Mouse (Mus musculus): ENCODE measurements around the gene Ppcdc. TPM values are rescaled to one million over a fixed set of nuclear protein-coding genes. Genes with fewer than 3 reads are reported as not detected.
A peak's percentile ranks its signal among the peaks of the same experiment; 100 is the strongest.

The Ppcdc gene
- polyA plus RNA-seq, 2 experiments: 7.4 to 10.0 TPM

DNA sequence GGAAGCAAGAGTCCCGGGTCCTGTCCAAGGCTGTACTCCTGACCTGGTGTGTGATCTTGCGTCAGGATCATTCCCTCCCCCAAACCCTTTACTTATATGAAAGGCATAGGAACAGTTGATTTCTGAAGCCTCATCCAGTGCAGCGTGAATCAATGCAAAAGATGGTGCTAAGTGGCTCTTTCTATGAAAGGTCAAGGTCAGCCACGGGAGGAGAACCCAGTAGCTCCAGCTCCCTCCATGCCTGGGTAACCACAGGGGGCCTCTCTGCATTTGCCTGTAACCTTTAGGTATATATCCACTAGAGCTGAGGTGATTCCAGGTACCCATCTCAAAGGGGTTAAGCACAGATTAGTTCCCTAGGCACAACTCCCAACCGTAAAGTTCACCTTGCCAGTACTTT lies 3.8 kb downstream of the Ppcdc start:
- Histone ChIP-seq H3K27me3 (ENCODE audit: control insufficient read depth, insufficient read depth, low read length) (no peaks in the 10 kb centered on the region), H3K36me3 (replicated peaks; ENCODE audit: control insufficient read depth, insufficient read depth, low read depth) (no peaks in the 10 kb centered on the region), H3K4me2 (ENCODE audit: low read depth) (no peak overlapping the region), H3K4me1 (replicated peaks; ENCODE audit: control insufficient read depth in 2 of 2, insufficient read depth in 2 of 2, low read length in 1 of 2) (peaks cover 6 to 27% of the 10 kb centered on the region in 2 experiments), H3K9me3 (ENCODE audit: control insufficient read depth, low read length) (no peaks in the 10 kb centered on the region), H3K27ac (no peak overlapping the region), H3K9ac (replicated peaks) (no peak overlapping the region), H3K4me3 (ENCODE audit: insufficient read depth in 1 of 2, low read depth in 2 of 2, low read length in 2 of 2) (no peak overlapping the region)
- no peak for TF ChIP-seq CTCF (IDR thresholded peaks at IDR 0.05; ENCODE audit: low read depth)
- TF ChIP-seq EP300 (IDR thresholded peaks at IDR 0.05; ENCODE audit: low read depth): no peak
- 71% methylated on average over 5 of the region's 5 CpGs for WGBS (ENCODE audit: insufficient replicate concordance)
- DNase-seq (ENCODE audit: low read depth in 3 of 3, low spot score in 3 of 3) (no peak), ATAC-seq (ENCODE audit: insufficient read depth) (no peak)

DNA sequence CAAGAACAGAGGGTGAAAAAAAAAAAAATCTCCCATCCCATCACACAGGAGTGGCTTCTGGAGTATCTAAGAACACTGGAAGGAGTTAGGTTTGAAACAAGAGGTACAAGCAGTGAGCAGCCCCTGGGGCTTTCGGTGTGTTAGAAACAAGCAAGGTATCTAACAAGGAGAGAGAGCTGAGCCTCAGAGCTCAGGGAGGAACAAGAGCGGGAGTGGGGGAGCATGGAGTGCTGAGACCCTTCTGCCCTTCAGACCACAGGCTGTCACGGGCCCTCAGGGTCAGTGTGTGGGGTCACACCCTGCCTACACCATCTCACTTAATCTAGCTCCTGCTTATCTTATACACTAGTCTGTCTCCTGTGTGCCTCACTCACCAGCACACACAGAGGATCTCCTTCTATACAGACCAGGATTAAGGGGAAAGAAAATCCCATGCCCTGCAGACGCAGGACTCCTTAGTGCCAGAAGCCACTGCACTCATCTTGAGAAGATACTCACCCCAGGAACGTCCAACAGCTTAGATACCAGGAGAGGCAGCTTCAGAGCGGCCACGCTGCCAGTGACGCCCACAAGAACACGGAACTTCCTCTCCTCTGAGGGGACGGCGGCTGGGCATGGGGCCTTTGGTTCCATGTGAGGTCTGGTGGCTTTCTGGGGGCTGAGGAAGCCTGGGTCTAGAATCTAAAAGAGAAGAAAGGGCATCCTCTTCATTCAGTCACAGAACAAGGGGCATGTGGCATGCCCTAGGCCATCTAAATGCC lies 5.3 kb downstream of the Ppcdc start:
- Histone ChIP-seq H3K4me1 (replicated peaks; ENCODE audit: control insufficient read depth in 2 of 2, insufficient read depth in 2 of 2, low read length in 1 of 2) (peaks cover 6 to 20% of the 10 kb centered on the region in 2 experiments), H3K9me3 (ENCODE audit: control insufficient read depth, low read length) (no peaks in the 10 kb centered on the region), H3K4me2 (ENCODE audit: low read depth) (no peak overlapping the region), H3K4me3 (ENCODE audit: insufficient read depth in 1 of 2, low read depth in 2 of 2, low read length in 2 of 2) (no peak overlapping the region), H3K36me3 (replicated peaks; ENCODE audit: control insufficient read depth, insufficient read depth, low read depth) (no peaks in the 10 kb centered on the region), H3K27me3 (ENCODE audit: control insufficient read depth, insufficient read depth, low read length) (no peaks in the 10 kb centered on the region), H3K27ac (no peak overlapping the region), H3K9ac (replicated peaks) (no peak overlapping the region)
- TF ChIP-seq CTCF (IDR thresholded peaks at IDR 0.05; ENCODE audit: low read depth) (no peak), EP300 (IDR thresholded peaks at IDR 0.05; ENCODE audit: low read depth) (no peak)
- DNase-seq (ENCODE audit: low read depth in 3 of 3, low spot score in 3 of 3) (no peak), ATAC-seq (ENCODE audit: insufficient read depth) (no peak)
- WGBS (ENCODE audit: insufficient replicate concordance): 40% methylated on average over 11 of the region's 11 CpGs

DNA sequence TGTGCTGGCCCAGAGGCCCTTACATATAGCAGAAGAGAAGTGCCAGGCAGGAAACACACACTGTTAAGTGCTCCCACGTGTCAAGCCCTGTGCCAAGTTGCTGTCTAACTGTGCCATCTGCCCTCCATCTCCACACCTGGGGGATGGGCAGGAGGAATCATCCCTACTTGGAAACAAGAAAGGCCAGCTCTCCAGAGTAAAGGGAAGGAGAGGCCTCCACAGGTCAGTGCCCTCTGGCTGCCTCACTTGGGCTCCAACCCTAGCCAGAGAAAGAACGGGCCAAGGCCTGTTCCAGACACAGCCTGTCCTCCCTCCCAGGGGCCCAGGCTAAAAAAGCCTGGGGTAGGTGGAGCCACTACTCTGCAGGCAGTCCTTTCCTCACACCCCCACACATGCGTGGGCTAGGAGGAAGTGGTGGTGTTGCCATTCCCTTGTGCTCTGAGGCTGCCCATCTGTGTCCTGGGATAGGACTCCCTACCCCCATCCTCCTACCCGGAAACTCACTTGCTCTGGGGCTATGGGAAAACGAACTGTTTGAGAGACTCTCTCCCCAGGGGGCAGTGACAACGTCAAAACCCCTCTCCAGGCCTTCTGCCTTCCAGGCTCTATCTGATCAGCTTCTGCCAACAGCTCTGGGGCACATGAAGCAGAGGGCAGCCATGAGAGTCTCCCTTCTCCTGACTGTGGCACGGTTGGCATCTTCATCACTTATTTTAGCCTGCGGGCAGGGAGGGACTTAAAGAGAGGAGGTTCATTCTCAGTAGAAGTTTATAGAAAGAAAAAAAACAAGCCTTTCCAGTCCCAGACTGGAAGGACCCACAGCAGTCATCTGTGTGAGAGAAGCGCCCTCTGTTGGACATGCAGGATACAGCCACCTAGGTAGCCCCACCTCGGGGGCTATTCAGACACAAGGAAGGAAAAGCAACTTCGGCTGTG lies 6.6 kb downstream of the Ppcdc start:
- H3K4me1 ChIP-seq (replicated peaks; ENCODE audit: control insufficient read depth in 2 of 2, insufficient read depth in 2 of 2, low read length in 1 of 2): peaks cover 0 to 11% of the 10 kb centered on the region in 2 experiments; a peak in 2 of 4 replicates
- DNase-seq (ENCODE audit: low read depth in 3 of 3, low spot score in 3 of 3) (peak in 1 of 3 experiments; percentile 34), ATAC-seq (ENCODE audit: insufficient read depth) (peak; percentile 32)
- no peaks in the 10 kb centered on the region for H3K36me3 ChIP-seq (replicated peaks; ENCODE audit: control insufficient read depth, insufficient read depth, low read depth)
- WGBS (ENCODE audit: insufficient replicate concordance): 14% methylated on average over 11 of the region's 11 CpGs
- no peak overlapping the region for H3K9ac ChIP-seq (replicated peaks)
- H3K9me3 ChIP-seq (ENCODE audit: control insufficient read depth, low read length): no peaks in the 10 kb centered on the region
- H3K27me3 ChIP-seq (ENCODE audit: control insufficient read depth, insufficient read depth, low read length): no peaks in the 10 kb centered on the region
- H3K4me3 ChIP-seq (ENCODE audit: insufficient read depth in 1 of 2, low read depth in 2 of 2, low read length in 2 of 2): no peak overlapping the region
- no peak overlapping the region for H3K27ac ChIP-seq
- H3K4me2 ChIP-seq (ENCODE audit: low read depth): no peak overlapping the region
- no peak for TF ChIP-seq EP300 (IDR thresholded peaks at IDR 0.05; ENCODE audit: low read depth)
- TF ChIP-seq CTCF (IDR thresholded peaks at IDR 0.05; ENCODE audit: low read depth): peak; percentile 84

DNA sequence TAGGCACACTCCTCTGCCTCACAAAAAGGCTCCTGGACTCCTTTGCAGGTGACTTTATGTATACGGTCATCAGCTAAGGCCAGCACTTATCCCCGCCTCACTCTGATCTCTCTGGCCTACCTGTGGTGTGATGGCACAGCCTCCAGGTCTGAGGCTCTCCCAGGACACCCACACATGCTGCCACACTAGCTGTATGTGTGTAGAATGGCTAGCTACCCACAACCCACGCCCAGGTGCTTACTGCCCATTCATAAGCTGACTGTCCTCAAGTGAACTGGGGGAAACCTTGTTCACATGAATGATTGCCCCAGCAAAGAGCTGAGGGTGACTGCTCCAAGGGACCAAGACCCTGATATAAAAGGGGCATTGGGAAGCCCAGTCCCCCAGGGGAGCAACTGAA lies 7.4 kb downstream of the Ppcdc start:
- ATAC-seq (ENCODE audit: insufficient read depth) (no peak), DNase-seq (ENCODE audit: low read depth in 3 of 3, low spot score in 3 of 3) (no peak)
- Histone ChIP-seq H3K27me3 (ENCODE audit: control insufficient read depth, insufficient read depth, low read length) (no peaks in the 10 kb centered on the region), H3K27ac (no peak overlapping the region), H3K36me3 (replicated peaks; ENCODE audit: control insufficient read depth, insufficient read depth, low read depth) (no peaks in the 10 kb centered on the region), H3K9me3 (ENCODE audit: control insufficient read depth, low read length) (no peaks in the 10 kb centered on the region), H3K9ac (replicated peaks) (no peak overlapping the region), H3K4me2 (ENCODE audit: low read depth) (no peak overlapping the region), H3K4me3 (ENCODE audit: insufficient read depth in 1 of 2, low read depth in 2 of 2, low read length in 2 of 2) (no peak overlapping the region), H3K4me1 (replicated peaks; ENCODE audit: control insufficient read depth in 2 of 2, insufficient read depth in 2 of 2, low read length in 1 of 2) (peaks cover 0 to 6% of the 10 kb centered on the region in 2 experiments; a peak in 2 of 4 replicates)
- WGBS (ENCODE audit: insufficient replicate concordance): 75% methylated on average over 3 of the region's 3 CpGs
- TF ChIP-seq EP300 (IDR thresholded peaks at IDR 0.05; ENCODE audit: low read depth) (no peak), CTCF (IDR thresholded peaks at IDR 0.05; ENCODE audit: low read depth) (no peak)

- peaks cover 0 to 6% of the 10 kb centered on the region in 2 experiments; a peak in 2 of 4 replicates for H3K4me1 ChIP-seq (replicated peaks; ENCODE audit: control insufficient read depth in 2 of 2, insufficient read depth in 2 of 2, low read length in 1 of 2)
- TF ChIP-seq CTCF (IDR thresholded peaks at IDR 0.05; ENCODE audit: low read depth) (no peak), EP300 (IDR thresholded peaks at IDR 0.05; ENCODE audit: low read depth) (no peak)
- H3K9ac ChIP-seq (replicated peaks): no peak overlapping the region
- H3K27ac ChIP-seq: no peak overlapping the region
- no peak for ATAC-seq (ENCODE audit: insufficient read depth)
- no peaks in the 10 kb centered on the region for H3K36me3 ChIP-seq (replicated peaks; ENCODE audit: control insufficient read depth, insufficient read depth, low read depth)
- DNase-seq (ENCODE audit: low read depth in 3 of 3, low spot score in 3 of 3): no peak
- 56% methylated on average over 9 of the region's 9 CpGs for WGBS (ENCODE audit: insufficient replicate concordance)
- no peak overlapping the region for H3K4me3 ChIP-seq (ENCODE audit: insufficient read depth in 1 of 2, low read depth in 2 of 2, low read length in 2 of 2)
- no peak overlapping the region for H3K4me2 ChIP-seq (ENCODE audit: low read depth)
- H3K9me3 ChIP-seq (ENCODE audit: control insufficient read depth, low read length): no peaks in the 10 kb centered on the region
- no peaks in the 10 kb centered on the region for H3K27me3 ChIP-seq (ENCODE audit: control insufficient read depth, insufficient read depth, low read length)
These were observed 8.7 kb downstream of the Ppcdc start for GRCm38 (mm10) chr9:57431202-57431601.
